Mouse (Mus musculus) cerebellum, adult 9-11 months (tissue): ENCODE measurements around the gene Tmem132d.

Source experiments
- DNase-seq: peaks from one replicate; pipeline ENCODE4 v3.0.0; 2022

Gene Tmem132d

GRCm38 (mm10) chr5:127919171-127919570 lies 513.7 kb downstream of the Tmem132d start:
- DNase-seq, result no peak

- DNase-seq, result no peak
Measured at GRCm38 (mm10) chr5:127918376-127918775, 514.5 kb downstream of the Tmem132d start.

DNA sequence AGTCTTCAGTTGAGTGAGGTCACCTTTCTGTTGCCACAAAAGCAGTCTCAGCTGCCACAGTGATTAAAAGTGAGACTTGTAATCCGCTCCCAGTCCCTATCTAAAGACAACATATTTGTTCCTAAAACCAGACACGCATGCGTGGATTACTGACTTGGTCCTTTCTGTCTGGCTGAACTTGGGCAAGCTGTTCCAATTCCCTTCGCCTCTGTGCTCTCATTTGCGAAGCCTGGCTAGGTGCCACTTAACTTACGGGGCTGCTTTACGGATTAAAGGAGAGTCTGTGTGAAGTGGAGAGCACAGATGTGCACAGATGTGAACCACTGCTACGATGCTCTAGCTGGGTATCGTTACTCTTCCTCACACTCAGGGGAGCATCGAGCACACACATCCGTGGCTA lies 518.7 kb downstream of the Tmem132d start:
- DNase-seq, result no peak

GRCm38 (mm10) chr5:127911603-127912002 lies 521.3 kb downstream of the Tmem132d start:
- DNase-seq, result no peak

GRCm38 (mm10) chr5:127910356-127910755 lies 522.5 kb downstream of the Tmem132d start:
- no peak for DNase-seq

- no peak for DNase-seq
Measured at GRCm38 (mm10) chr5:127895176-127895575, 537.7 kb downstream of the Tmem132d start.

DNA sequence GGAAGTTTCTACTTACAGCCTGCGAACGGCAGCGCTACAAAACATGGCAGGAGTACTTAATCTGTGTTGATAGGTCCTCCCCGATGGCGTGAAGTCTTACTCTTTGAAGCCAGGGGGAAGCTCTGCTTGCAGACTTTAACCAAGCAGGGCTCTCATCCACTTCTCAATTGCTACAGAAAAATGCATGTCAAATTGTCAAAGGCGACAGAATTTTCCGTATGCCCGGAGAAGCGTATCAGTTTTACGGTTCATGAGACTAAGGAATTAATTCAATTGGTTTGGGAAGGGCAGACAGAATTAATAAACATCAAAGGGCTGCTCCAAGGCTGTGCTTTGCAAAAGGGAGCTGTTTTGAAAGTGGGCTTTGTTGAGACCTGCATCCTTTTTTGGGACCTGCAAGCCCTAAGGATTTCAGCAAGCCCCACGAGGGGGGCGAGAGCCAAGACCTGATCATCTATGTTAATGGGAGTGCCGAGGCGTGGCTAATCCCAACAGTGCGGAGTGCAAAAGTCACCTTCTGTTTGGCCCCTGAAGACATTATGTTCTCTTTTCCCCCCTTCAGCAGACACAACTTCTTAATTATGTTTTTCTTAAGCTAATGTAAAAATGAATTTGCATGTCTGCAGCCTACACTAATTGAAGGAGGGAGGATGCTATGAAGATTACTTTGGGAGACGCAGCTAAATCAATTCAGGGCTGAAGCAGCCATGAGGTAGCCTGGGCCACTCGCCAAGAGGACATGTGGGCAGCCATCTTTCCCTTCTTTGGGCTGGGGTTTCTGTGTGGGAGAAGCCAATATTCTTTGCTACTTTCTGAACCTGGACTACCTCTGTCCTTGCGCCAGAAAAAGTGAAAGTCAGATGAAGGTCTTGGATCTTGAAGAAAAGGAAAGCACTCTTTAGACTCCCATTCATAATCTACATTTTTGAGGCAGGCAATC lies 547.0 kb downstream of the Tmem132d start:
- no peak for DNase-seq

- no peak for DNase-seq
Measured at GRCm38 (mm10) chr5:127883021-127883420, 549.9 kb downstream of the Tmem132d start.

DNA sequence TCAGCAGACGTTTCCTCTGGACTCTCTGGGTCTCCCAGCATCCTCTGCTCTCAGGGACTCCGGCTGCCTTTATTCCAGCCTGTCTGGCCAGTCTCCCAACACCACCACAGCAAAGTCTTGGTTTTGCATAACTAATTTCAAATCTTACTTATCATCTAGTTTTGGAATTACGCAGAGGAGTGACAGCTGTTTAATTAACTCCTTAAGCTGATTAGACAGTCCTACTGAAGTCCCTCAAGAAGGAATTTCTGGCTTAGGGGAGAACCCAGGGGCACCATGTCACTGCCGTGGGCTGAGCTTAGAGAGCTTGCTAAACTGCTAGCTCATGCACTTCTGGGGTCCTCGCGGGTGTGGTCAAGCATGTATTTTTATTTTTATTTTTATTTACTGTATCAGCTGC lies 558.4 kb downstream of the Tmem132d start:
- no peak for DNase-seq

DNA sequence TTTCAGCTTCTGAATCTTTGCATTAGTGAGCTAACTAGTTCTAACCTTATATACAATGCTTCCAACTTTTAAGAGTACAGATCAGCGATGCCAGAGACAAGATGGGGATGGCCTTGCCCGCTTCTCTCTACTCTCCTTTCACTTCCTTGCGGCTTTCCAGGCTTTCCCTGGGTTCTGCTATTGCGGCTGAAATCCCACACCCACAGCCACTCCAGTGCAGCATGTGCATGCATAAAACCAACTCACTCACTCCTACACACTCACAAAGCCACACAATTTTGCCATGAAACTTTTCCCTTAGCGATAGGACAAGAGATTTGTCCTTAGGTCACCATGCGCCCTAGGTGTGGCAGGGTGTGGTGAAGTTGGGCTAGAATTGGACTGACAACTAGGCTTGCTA lies 567.7 kb downstream of the Tmem132d start:
- DNase-seq, result no peak

- DNase-seq, result no peak
Measured at GRCm38 (mm10) chr5:127859719-127860118, 573.2 kb downstream of the Tmem132d start.

GRCm38 (mm10) chr5:127852305-127852704 lies 580.6 kb downstream of the Tmem132d start:
- no peak for DNase-seq

GRCm38 (mm10) chr5:127831791-127832190 lies 601.1 kb downstream of the Tmem132d start:
- no peak for DNase-seq

- DNase-seq, result no peak
Measured at GRCm38 (mm10) chr5:127830831-127831230, 602.0 kb downstream of the Tmem132d start.

GRCm38 (mm10) chr5:127828756-127829155 lies 604.1 kb downstream of the Tmem132d start:
- DNase-seq, result no peak

- DNase-seq, result no peak
Measured at GRCm38 (mm10) chr5:127821960-127822359, 610.9 kb downstream of the Tmem132d start.

DNA sequence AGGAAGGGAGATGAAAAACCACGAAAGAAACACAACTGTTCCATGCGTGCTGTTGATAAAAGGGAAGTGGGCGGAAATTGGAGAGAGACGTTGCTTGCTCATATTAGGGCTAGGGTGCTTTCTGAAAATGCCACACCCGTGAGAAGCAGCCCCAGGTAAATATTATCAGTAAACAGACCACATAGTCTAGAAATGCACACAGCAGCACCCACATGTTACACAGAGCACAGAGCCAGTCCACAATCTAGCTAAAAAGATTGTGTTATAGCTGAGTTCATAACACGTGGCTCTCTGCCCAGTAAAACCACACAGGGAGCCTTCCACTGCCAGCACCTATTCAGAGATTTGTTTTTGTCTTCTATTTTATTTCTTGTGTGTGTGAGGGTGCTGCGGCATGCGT lies 617.6 kb downstream of the Tmem132d start:
- DNase-seq, result no peak

- DNase-seq, result no peak
Measured at GRCm38 (mm10) chr5:127807419-127807818, 625.5 kb downstream of the Tmem132d start.

- DNase-seq, result no peak
Measured at GRCm38 (mm10) chr5:127806850-127807249, 626.0 kb downstream of the Tmem132d start.

- no peak for DNase-seq
Measured at GRCm38 (mm10) chr5:127800907-127801306, 632.0 kb downstream of the Tmem132d start.

- no peak for DNase-seq
Measured at GRCm38 (mm10) chr5:127781221-127781620, 651.7 kb downstream of the Tmem132d start.

DNA sequence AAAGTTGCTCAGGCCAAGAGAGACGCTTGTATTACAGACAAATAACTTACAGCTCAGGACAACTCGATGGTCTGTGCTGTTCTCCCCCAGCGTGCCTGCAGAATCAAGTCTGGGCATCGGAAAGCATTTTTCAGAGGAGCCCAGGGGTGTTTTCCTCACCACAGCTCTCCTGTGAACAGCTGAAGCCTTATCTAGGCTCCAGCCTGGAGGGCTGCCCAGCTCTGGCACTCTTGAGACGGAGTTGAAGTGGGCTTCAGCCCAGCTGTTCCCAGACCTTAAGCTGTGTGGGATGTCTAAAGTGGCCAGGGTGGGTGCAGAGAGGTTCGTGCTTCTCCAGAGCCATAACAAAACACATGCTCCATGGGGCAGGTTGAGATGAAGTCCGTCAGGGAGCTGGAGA lies 657.1 kb downstream of the Tmem132d start:
- no peak for DNase-seq

GRCm38 (mm10) chr5:127758576-127758975 lies 674.3 kb downstream of the Tmem132d start:
- no peak for DNase-seq

- no peak for DNase-seq
Measured at GRCm38 (mm10) chr5:127756671-127757423, 676.0 kb downstream of the Tmem132d start.
